In the genomic region with DNA sequence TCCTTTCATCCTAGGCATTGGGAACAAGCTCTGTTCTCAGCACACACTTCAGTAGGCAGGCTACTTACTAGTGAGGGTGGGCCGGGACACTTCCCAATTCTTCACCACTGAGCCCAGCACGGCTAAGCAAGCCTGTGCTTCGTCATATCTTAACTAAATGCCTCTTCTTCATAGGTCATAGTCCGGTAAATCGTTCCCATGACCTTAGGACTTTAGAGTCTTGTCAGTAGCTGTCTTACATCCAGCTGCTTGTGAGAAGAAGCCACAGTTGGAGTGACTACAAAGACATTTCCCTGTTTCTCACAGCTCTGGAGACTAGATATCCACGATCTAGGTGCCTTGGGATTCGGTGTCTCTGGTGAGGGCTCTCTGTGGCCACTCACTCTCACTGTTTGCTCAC, we compare ENCODE assay signal across 11 mouse cellular contexts.
"Had no signal": no experiment of that assay in that cellular context is flagged by ENCODE, and none has a peak within 500 bp of the region (broad histone marks: within the 10 kb centered on the region; RNA-seq: fewer than 3 reads in every experiment).

No protein-coding gene starts in this region.

- H3K27me3 ChIP-seq: liver, embryonic 15.5 days; lung, embryonic 15.5 days; megakaryocyte, embryonic 14.5 days; midbrain, embryonic 12.5 days had no signal

- H3K9me3 ChIP-seq: liver, embryonic 15.5 days; lung, embryonic 15.5 days; megakaryocyte, embryonic 14.5 days; midbrain, embryonic 12.5 days had no signal

- H3K9ac ChIP-seq: liver, embryonic 15.5 days; lung, embryonic 15.5 days; midbrain, embryonic 12.5 days had no signal

- H3K4me2 ChIP-seq: liver, embryonic 15.5 days; lung, embryonic 15.5 days; midbrain, embryonic 12.5 days had no signal

- DNase-seq: kidney, adult 18-20 months; kidney, postnatal 10 days; left cerebral cortex, postnatal 4 days; lung, postnatal 14 days; right cerebral cortex, postnatal 14 days; thymus, postnatal 36 days had no signal

- H3K4me1 ChIP-seq: lung, embryonic 15.5 days; midbrain, embryonic 12.5 days had no signal

- H3K4me3 ChIP-seq: liver, embryonic 15.5 days; lung, embryonic 15.5 days; megakaryocyte, embryonic 14.5 days; midbrain, embryonic 12.5 days had no signal

- H3K27ac ChIP-seq: liver, embryonic 15.5 days; lung, embryonic 15.5 days; macrophage; midbrain, embryonic 12.5 days had no signal
